Mouse (Mus musculus) ES-Bruce4 (cell line): ENCODE measurements around the gene Gm49416. TPM values are rescaled to one million over a fixed set of nuclear protein-coding genes. Genes with fewer than 3 reads are reported as not detected.

Source experiments
- H3K27ac ChIP-seq: 2 replicates; pipeline ENCODE4 v1.5.1; 2012; ENCODE audit warnings: low read length, inconsistent platforms; ENCODE audit not compliant: insufficient read depth
- H3K27me3 ChIP-seq: 2 replicates; pipeline ENCODE4 v1.6.1; 2012; ENCODE audit warnings: mild to moderate bottlenecking, low read length, inconsistent platforms; ENCODE audit not compliant: control insufficient read depth, poor library complexity, insufficient read depth, severe bottlenecking
- H3K36me3 ChIP-seq: 2 replicates; pipeline ENCODE4 v1.6.1; 2012; ENCODE audit warnings: inconsistent platforms, mild to moderate bottlenecking, low read length, moderate library complexity; ENCODE audit not compliant: control insufficient read depth, poor library complexity, insufficient read depth, severe bottlenecking
- H3K4me1 ChIP-seq: one replicate; pipeline ENCODE4 v1.8.1; 2011; ENCODE audit warnings: low read length; ENCODE audit not compliant: control insufficient read depth, insufficient read depth
- H3K4me3 ChIP-seq: 2 replicates; pipeline ENCODE4 v1.5.1; 2011; ENCODE audit warnings: low read depth, mild to moderate bottlenecking, low read length
- H3K9ac ChIP-seq: 2 replicates; pipeline ENCODE4 v1.6.1; 2012; ENCODE audit warnings: low read depth, mild to moderate bottlenecking, inconsistent platforms; ENCODE audit not compliant: poor library complexity, severe bottlenecking
- H3K9me3 ChIP-seq: replicated peaks from 2 replicates; pipeline ENCODE4 v1.6.1; 2012; ENCODE audit warnings: mild to moderate bottlenecking, low read length, inconsistent platforms; ENCODE audit not compliant: control insufficient read depth, poor library complexity, insufficient read depth, severe bottlenecking
- CTCF ChIP-seq: IDR thresholded peaks from one replicate; pipeline ENCODE4 v1.8.1; 2011; ENCODE audit warnings: low read depth, low read length
- EP300 ChIP-seq: IDR thresholded peaks from 2 replicates; pipeline ENCODE4 v1.6.1; 2011; ENCODE audit warnings: low read depth, low read length; ENCODE audit not compliant: insufficient read depth
- POLR2A ChIP-seq: IDR thresholded peaks from one replicate; pipeline ENCODE4 v1.8.1; 2011; ENCODE audit warnings: low read length; ENCODE audit not compliant: insufficient read depth
- polyA plus RNA-seq: library from polyadenylated mRNA; stranded (reverse); fragments of >200 nt; gene quantifications from 2 replicates; pipeline ENCODE4 v1.2.4, GENCODE M21; 2011; ENCODE audit warnings: low read depth; ENCODE audit not compliant: missing spikeins, insufficient read depth, insufficient read length

Gm49416 gene
- polyA plus RNA-seq, 1 experiment: 11.9 TPM

DNA sequence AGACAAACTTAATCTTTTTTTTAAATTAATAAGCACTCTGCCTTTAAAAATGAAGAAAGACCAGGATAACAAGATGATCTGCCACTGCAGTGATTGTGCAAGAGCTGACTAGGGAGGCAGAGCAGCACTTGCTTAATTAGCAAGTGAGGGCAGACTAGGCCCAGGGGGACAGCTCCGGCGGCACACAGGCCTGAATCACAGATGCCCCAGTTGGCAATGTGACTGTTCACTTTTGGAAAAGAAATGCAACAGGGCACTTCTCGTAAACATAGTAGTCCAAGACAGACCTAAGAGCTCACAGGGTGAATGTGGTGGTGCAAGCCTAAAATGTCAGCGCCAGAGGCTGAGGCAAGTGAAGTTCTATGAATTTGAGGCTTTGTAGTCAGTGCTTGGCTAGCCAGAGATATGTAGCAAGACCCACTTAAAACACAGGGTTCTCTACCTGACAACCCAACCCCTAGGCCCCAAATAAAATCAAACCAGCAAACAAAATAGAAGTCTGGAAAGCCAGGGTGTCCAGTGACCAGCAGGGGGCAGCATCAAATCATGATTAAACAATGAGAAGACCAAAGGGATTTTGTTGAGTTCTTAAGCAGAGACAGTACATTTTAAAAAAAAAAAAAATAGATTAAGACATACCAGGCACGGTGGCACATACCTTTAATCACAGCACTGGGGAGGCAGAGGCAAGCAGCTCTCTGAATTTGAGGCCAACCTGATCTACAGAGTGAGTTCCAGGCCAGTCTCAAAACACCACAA, 44.2 kb upstream of the Gm49416 start:
- no peak for TF ChIP-seq CTCF
- TF ChIP-seq EP300: no peak
- no peak for TF ChIP-seq POLR2A
- Histone ChIP-seq H3K9ac (no peak overlapping the region), H3K9me3 (no peaks in the 10 kb centered on the region), H3K4me3 (no peak overlapping the region), H3K27ac (no peak overlapping the region), H3K4me1 (peaks cover 2% of the 10 kb centered on the region), H3K27me3 (no peaks in the 10 kb centered on the region), H3K36me3 (peaks cover 13% of the 10 kb centered on the region)

DNA sequence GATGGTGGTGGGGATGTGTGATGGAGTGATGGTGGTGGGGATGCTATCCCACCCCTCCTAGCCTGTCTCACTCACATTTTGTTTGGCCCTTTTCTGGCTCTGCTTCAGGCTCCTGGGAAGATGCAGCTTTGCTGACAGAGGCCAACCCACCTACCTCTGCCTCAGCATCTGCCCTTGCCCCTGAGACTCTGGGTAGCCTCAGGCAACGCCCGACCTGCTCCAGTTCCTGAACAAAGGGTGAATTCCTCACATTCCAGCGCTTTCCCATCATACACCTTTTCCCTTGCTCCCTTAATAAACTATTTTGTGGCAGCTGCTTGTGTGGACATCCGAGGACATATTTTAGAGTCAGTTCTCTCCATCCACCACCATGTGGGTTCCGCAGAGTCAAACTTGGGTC, 40.4 kb upstream of the Gm49416 start:
- Histone ChIP-seq H3K27ac (no peak overlapping the region), H3K4me1 (peaks cover 2% of the 10 kb centered on the region), H3K9ac (no peak overlapping the region), H3K36me3 (peaks cover 7% of the 10 kb centered on the region), H3K4me3 (no peak overlapping the region), H3K27me3 (no peaks in the 10 kb centered on the region), H3K9me3 (no peaks in the 10 kb centered on the region)
- peak; percentile 49; the same call in 1 of the 2 replicates for TF ChIP-seq EP300
- no peak for TF ChIP-seq CTCF

DNA sequence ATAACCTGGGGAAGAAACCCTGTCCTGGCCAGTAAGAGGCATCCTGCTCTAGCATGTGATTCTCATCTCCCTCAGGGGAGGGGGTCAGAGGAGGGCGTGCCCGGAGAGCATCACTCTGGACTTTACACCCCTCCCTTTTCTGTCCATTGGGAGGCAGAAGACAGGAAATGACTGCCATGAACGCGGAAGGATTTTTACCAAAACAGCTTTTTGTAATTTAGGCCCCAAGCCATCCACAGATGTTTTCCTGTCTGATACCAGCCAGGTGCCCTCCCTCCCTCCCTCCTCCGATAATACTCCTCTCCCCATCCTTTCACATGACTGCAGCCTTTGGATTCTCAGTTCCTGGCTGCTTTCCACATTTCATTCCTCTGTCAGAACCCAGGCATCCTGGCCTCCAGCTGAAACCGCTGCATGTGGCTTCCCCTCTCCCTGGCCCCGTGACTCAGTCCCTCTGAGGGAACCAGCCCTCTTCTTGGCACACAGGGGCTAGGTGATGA, 38.3 kb upstream of the Gm49416 start, which contains the start of gene Lrrn4cl:
Lrrn4cl (plus strand) TSS at position 367 of the 500 bp plus-strand sequence.
- no peaks in the 10 kb centered on the region for H3K27me3 ChIP-seq
- no peaks in the 10 kb centered on the region for H3K9me3 ChIP-seq
- peaks cover 2% of the 10 kb centered on the region for H3K4me1 ChIP-seq
- TF ChIP-seq POLR2A: peak; percentile 9
- no peak for TF ChIP-seq CTCF
- H3K36me3 ChIP-seq: peaks cover 7% of the 10 kb centered on the region
- peak within 1 kb of the TSS; percentile 62 for H3K4me3 ChIP-seq
- peak within 1 kb of the TSS; percentile 58 for H3K27ac ChIP-seq
- H3K9ac ChIP-seq: peak within 1 kb of the TSS; percentile 66

DNA sequence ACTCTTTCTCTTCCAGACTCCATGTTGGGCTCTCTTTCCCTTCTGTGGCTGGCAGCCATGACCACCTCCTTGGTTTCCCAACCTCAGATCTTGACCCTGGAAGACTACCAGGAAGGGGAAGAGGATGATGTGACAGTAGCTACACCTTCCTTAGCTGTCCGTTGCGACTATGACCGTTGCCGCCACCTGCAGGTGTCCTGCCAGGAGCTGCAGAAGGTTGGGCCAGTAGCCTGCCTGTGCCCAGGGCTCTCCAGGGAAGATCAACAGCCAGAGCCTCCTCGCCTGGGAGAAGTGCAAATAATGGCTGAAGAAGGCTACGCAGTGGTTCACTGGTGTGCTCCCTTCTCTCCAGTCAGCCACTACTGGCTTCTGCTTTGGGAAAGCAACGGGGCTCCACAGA, 37.1 kb upstream of the Gm49416 start:
- no peak for TF ChIP-seq POLR2A
- TF ChIP-seq CTCF: peak; percentile 47
- TF ChIP-seq EP300: no peak
- Histone ChIP-seq H3K27ac (no peak overlapping the region), H3K9ac (0 out of 2 replicates have a peak overlapping the region, but pooled peaks have one; percentile 9), H3K27me3 (no peaks in the 10 kb centered on the region), H3K36me3 (peaks cover 2% of the 10 kb centered on the region), H3K4me1 (peaks cover 2% of the 10 kb centered on the region), H3K4me3 (peak overlapping the region; percentile 46), H3K9me3 (no peaks in the 10 kb centered on the region)

DNA sequence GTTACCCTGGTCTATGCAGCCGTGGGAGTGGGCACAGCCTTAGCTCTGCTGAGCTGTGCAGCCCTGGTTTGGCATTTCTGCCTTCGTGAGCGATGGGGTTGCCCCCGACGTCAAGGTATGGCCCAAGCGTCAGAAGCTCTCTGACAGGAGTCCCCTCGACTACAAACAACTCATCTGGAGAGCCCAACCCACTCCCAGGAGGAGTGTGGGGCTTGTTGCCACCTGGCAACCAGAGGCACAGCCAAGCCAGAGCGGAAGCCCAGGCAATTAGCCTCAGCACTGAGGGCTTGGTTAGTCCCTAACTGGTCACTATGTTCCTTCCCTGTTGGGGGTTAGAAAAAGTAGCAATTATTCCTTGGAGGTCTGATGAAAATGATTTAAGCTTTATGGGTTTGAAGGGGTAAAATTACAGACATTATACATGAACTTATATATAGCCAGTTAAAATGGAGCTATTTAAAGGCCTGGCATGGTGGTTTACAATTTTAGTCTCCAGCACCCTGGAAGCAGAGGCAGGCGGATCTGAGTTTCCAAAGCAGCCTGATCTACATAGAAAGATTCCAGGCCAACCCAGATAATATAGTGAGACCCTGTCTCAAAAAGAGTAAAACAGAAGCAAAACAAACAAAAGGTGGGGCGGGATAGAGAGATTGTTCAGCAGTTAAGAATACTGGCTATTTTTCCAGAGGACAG, 36.3 kb upstream of the Gm49416 start:
- H3K9me3 ChIP-seq: no peaks in the 10 kb centered on the region
- 0 out of 2 replicates have a peak overlapping the region, but pooled peaks have one; percentile 9 for H3K9ac ChIP-seq
- TF ChIP-seq CTCF (no peak), EP300 (no peak), POLR2A (no peak)
- H3K27ac ChIP-seq: no peak overlapping the region
- no peaks in the 10 kb centered on the region for H3K27me3 ChIP-seq
- peaks cover 2% of the 10 kb centered on the region for H3K4me1 ChIP-seq
- peak overlapping the region; percentile 46 for H3K4me3 ChIP-seq
- no peaks in the 10 kb centered on the region for H3K36me3 ChIP-seq

DNA sequence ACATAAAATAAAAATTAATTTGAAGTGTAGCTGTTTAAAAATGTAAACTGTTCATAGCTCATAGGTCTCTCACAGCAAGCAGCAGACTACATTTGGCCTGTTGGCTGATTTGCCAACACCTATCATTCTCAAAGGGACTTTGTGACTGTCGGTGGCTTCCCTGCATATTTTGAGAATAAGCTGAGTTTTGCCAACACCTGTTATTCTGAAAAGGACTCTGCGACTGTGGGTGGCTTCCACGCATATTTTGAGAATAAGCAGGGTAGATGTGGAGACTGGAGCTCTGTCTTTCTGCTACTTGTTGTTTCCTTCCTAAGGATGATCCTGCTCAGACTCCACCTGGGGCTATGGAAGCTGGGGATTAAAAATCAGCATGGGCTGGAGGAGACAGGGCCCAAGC, 35.6 kb upstream of the Gm49416 start:
- Histone ChIP-seq H3K9me3 (no peaks in the 10 kb centered on the region), H3K4me3 (no peak overlapping the region), H3K9ac (no peak overlapping the region), H3K4me1 (no peaks in the 10 kb centered on the region), H3K27me3 (no peaks in the 10 kb centered on the region), H3K27ac (no peak overlapping the region), H3K36me3 (no peaks in the 10 kb centered on the region)
- no peak for TF ChIP-seq EP300
- no peak for TF ChIP-seq POLR2A
- no peak for TF ChIP-seq CTCF
